Mouse (Mus musculus) heart, embryonic 12.5 days (tissue): ENCODE results near the gene Atp8a1. TPM values are rescaled to one million over a fixed set of nuclear protein-coding genes. Genes with fewer than 3 reads are reported as not detected.

Experiments
- ATAC-seq: fragments of 200-750 bp; cut with Nextera tagmentation; 2 replicates; pipeline ENCODE4 v1.8.0; 2017; ENCODE audit warnings: moderate TSS enrichment, moderate library complexity; ENCODE audit not compliant: insufficient number of reproducible peaks, low FRiP score
- H3K27ac ChIP-seq: fragments of 300-500 bp; sonication (generic); 2 replicates; pipeline ENCODE4 v1.5.1; 2016; ENCODE audit warnings: mild to moderate bottlenecking, moderate library complexity; ENCODE audit not compliant: poor library complexity, severe bottlenecking
- H3K27me3 ChIP-seq: fragments of 300-500 bp; sonication (generic); replicated peaks from 2 replicates; pipeline ENCODE4 v1.6.1; 2016; ENCODE audit warnings: mild to moderate bottlenecking, moderate library complexity
- H3K36me3 ChIP-seq: fragments of 300-500 bp; sonication (generic); 2 replicates; pipeline ENCODE4 v1.6.1; 2016; ENCODE audit warnings: mild to moderate bottlenecking, moderate library complexity
- H3K4me1 ChIP-seq: fragments of 300-500 bp; sonication (generic); replicated peaks from 2 replicates; pipeline ENCODE4 v1.6.1; 2016; ENCODE audit warnings: mild to moderate bottlenecking
- H3K4me2 ChIP-seq: fragments of 300-500 bp; sonication (generic); 2 replicates; pipeline ENCODE4 v1.6.1; 2016; ENCODE audit warnings: mild to moderate bottlenecking, moderate library complexity
- H3K4me3 ChIP-seq: fragments of 300-500 bp; sonication (generic); 2 replicates; pipeline ENCODE4 v1.5.1; 2016; ENCODE audit warnings: mild to moderate bottlenecking
- H3K9ac ChIP-seq: fragments of 300-500 bp; sonication (generic); 2 replicates; pipeline ENCODE4 v1.6.1; 2016; ENCODE audit warnings: mild to moderate bottlenecking, moderate library complexity
- H3K9me3 ChIP-seq: fragments of 300-500 bp; sonication (generic); replicated peaks from 2 replicates; pipeline ENCODE4 v1.6.1; 2016; ENCODE audit warnings: mild to moderate bottlenecking, moderate library complexity
- WGBS: fragments of 180-500 bp; shearing (Covaris S2); methylation state at CpG from one replicate; pipeline ENCODE4 v1.1.7; 2016; 5-methylcytosine and 5-hydroxymethylcytosine counted together
- polyA plus RNA-seq: library from polyadenylated mRNA; unstranded; fragments of >200 nt; fragmentation: Nextera tagmentation; extraction: Ambion mirVana; gene quantifications from 2 replicates; pipeline ENCODE4 v1.2.1, GENCODE M21; 2016

The Atp8a1 gene
- polyA plus RNA-seq, 1 experiment from 2014 or later, result 16.8 TPM

GRCm38 (mm10) chr5:67758126-67758525 is 89.1 kb downstream of the Atp8a1 start:
- WGBS, result 84% methylated on average over 6 of the region's 6 CpGs
- Histone ChIP-seq H3K9me3 (no peaks in the 10 kb centered on the region), H3K27ac (no peak overlapping the region), H3K36me3 (no peaks in the 10 kb centered on the region), H3K27me3 (no peaks in the 10 kb centered on the region), H3K4me2 (no peak overlapping the region), H3K4me3 (no peak overlapping the region), H3K9ac (no peak overlapping the region), H3K4me1 (peaks cover 5% of the 10 kb centered on the region; the same call in 1 of the 2 replicates)
- ATAC-seq, result no peak

- H3K4me1 ChIP-seq, result peaks cover 5% of the 10 kb centered on the region; the same call in 1 of the 2 replicates
Observed at GRCm38 (mm10) chr5:67756138-67756537, 91.1 kb downstream of the Atp8a1 start.

DNA sequence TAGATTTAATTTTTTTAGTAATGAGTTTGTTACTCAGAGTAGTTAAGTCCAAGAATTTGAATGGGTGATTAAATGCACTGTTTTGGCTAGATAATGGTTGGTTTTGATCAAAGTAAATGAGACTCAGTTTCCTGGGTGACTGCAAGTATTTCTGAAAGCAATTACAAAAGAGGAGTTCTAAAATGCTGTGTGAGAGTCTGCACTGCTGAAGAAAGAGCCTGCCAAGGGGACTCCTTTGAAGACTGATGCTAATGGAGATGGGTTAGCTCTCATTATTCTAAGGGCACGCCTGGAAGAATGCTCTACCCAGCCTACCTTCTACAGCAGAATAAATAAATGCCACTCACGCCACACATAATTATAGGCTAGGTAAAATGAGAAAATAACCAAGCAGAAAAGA is 94.2 kb downstream of the Atp8a1 start:
- 0 out of 2 replicates have a peak, but pooled peaks cover under 1% of the 10 kb centered on the region for H3K36me3 ChIP-seq
- no peak overlapping the region for H3K4me3 ChIP-seq
- no peak for ATAC-seq
- whole genome bisulfite sequencing, result 74% methylated on average over 2 of the region's 2 CpGs
- H3K27ac ChIP-seq, result no peak overlapping the region
- no peaks in the 10 kb centered on the region for H3K9me3 ChIP-seq
- no peak overlapping the region for H3K4me2 ChIP-seq
- no peaks in the 10 kb centered on the region for H3K4me1 ChIP-seq
- no peak overlapping the region for H3K9ac ChIP-seq
- no peaks in the 10 kb centered on the region for H3K27me3 ChIP-seq

More at GRCm38 (mm10) chr5:67756138-67756537, 91.1 kb downstream of the Atp8a1 start:
- no peak overlapping the region for H3K9ac ChIP-seq
- H3K27ac ChIP-seq, result no peak overlapping the region
- H3K4me3 ChIP-seq, result no peak overlapping the region
- no peaks in the 10 kb centered on the region for H3K9me3 ChIP-seq
- H3K4me2 ChIP-seq, result no peak overlapping the region
- H3K36me3 ChIP-seq, result no peaks in the 10 kb centered on the region
- WGBS, result 24% methylated on average over 6 of the region's 6 CpGs
- H3K27me3 ChIP-seq, result no peaks in the 10 kb centered on the region
- ATAC-seq, result no peak

DNA sequence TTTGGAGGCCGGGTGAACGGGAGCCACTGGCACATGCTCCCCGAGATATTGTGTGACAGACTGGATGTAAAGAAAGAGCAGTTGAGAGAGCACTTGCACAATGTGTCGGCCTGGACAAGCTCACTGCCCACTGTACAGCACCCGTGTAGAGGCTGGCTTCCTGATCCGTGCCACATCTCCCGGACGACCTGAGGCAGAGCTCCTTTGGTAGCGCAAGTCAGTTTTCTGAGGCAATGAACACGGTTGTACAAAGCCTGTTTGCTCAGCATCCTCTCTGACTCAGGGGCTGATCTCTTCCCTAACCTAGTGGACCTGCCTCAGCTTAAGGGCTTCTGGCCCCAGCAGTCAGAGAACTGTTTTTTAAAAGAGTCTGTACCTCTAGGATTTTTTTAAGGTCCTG is 94.6 kb downstream of the Atp8a1 start:
- Histone ChIP-seq H3K4me2 (no peak overlapping the region), H3K4me3 (no peak overlapping the region), H3K27me3 (no peaks in the 10 kb centered on the region), H3K36me3 (peaks cover 5% of the 10 kb centered on the region), H3K4me1 (no peaks in the 10 kb centered on the region), H3K9ac (no peak overlapping the region), H3K27ac (no peak overlapping the region), H3K9me3 (no peaks in the 10 kb centered on the region; the same call in 1 of the 2 replicates)
- 77% methylated on average over 10 of the region's 10 CpGs for WGBS
- ATAC-seq, result no peak; the same call in 1 of the 2 replicates

- H3K36me3 ChIP-seq, result peaks cover 7% of the 10 kb centered on the region
- H3K27ac ChIP-seq, result no peak overlapping the region
- H3K27me3 ChIP-seq, result no peaks in the 10 kb centered on the region
- WGBS, result 49% methylated on average over 3 of the region's 3 CpGs
- no peaks in the 10 kb centered on the region; the same call in 1 of the 2 replicates for H3K9me3 ChIP-seq
- no peak for ATAC-seq
- H3K9ac ChIP-seq, result no peak overlapping the region
- H3K4me3 ChIP-seq, result no peak overlapping the region
- no peaks in the 10 kb centered on the region for H3K4me1 ChIP-seq
- H3K4me2 ChIP-seq, result no peak overlapping the region
Observed at GRCm38 (mm10) chr5:67752007-67752406, 95.2 kb downstream of the Atp8a1 start.

- Histone ChIP-seq H3K4me3 (no peak overlapping the region), H3K9me3 (0 out of 2 replicates have a peak, but pooled peaks cover 6% of the 10 kb centered on the region), H3K27me3 (no peaks in the 10 kb centered on the region), H3K27ac (no peak overlapping the region), H3K9ac (no peak overlapping the region), H3K36me3 (0 out of 2 replicates have a peak, but pooled peaks cover 11% of the 10 kb centered on the region), H3K4me2 (no peak overlapping the region), H3K4me1 (no peaks in the 10 kb centered on the region)
- no peak for ATAC-seq
- WGBS, result 76% methylated on average over 3 of the region's 3 CpGs
Observed at GRCm38 (mm10) chr5:67739261-67739660, 108.0 kb downstream of the Atp8a1 start.

GRCm38 (mm10) chr5:67738133-67738532 is 109.1 kb downstream of the Atp8a1 start:
- ATAC-seq, result no peak
- H3K4me3 ChIP-seq, result no peak overlapping the region
- 0 out of 2 replicates have a peak, but pooled peaks cover 6% of the 10 kb centered on the region for H3K9me3 ChIP-seq
- H3K36me3 ChIP-seq, result 0 out of 2 replicates have a peak, but pooled peaks cover 3% of the 10 kb centered on the region
- 91% methylated on average over 10 of the region's 10 CpGs for WGBS
- H3K27ac ChIP-seq, result no peak overlapping the region
- H3K9ac ChIP-seq, result no peak overlapping the region
- no peaks in the 10 kb centered on the region for H3K27me3 ChIP-seq
- no peaks in the 10 kb centered on the region for H3K4me1 ChIP-seq
- no peak overlapping the region for H3K4me2 ChIP-seq

GRCm38 (mm10) chr5:67735771-67736170 is 111.5 kb downstream of the Atp8a1 start:
- Histone ChIP-seq H3K27ac (no peak overlapping the region), H3K4me3 (no peak overlapping the region), H3K36me3 (0 out of 2 replicates have a peak, but pooled peaks cover 3% of the 10 kb centered on the region), H3K9ac (no peak overlapping the region), H3K4me2 (no peak overlapping the region), H3K4me1 (no peaks in the 10 kb centered on the region), H3K9me3 (0 out of 2 replicates have a peak, but pooled peaks cover 6% of the 10 kb centered on the region), H3K27me3 (no peaks in the 10 kb centered on the region)
- WGBS, result 97% methylated on average over 1 of the region's 1 CpGs
- no peak for ATAC-seq

- 0 out of 2 replicates have a peak, but pooled peaks cover 3% of the 10 kb centered on the region for H3K36me3 ChIP-seq
- H3K9ac ChIP-seq, result no peak overlapping the region
- ATAC-seq, result no peak
- H3K9me3 ChIP-seq, result 0 out of 2 replicates have a peak, but pooled peaks cover 6% of the 10 kb centered on the region
- H3K27me3 ChIP-seq, result no peaks in the 10 kb centered on the region
- no peak overlapping the region for H3K4me2 ChIP-seq
- H3K27ac ChIP-seq, result no peak overlapping the region
- no peak overlapping the region for H3K4me3 ChIP-seq
- H3K4me1 ChIP-seq, result no peaks in the 10 kb centered on the region
- 71% methylated on average over 9 of the region's 9 CpGs for WGBS
Observed at GRCm38 (mm10) chr5:67733551-67734258, 113.5 kb downstream of the Atp8a1 start.

- Histone ChIP-seq H3K27ac (no peak overlapping the region), H3K9ac (no peak overlapping the region), H3K9me3 (0 out of 2 replicates have a peak, but pooled peaks cover 6% of the 10 kb centered on the region), H3K27me3 (no peaks in the 10 kb centered on the region), H3K4me3 (no peak overlapping the region), H3K36me3 (0 out of 2 replicates have a peak, but pooled peaks cover 3% of the 10 kb centered on the region), H3K4me1 (no peaks in the 10 kb centered on the region), H3K4me2 (no peak overlapping the region)
- ATAC-seq, result no peak
- 87% methylated on average over 6 of the region's 6 CpGs for WGBS
Observed at GRCm38 (mm10) chr5:67733150-67733549, 114.1 kb downstream of the Atp8a1 start.

- H3K27me3 ChIP-seq, result no peaks in the 10 kb centered on the region
- H3K4me3 ChIP-seq, result no peak overlapping the region
- no peak overlapping the region for H3K4me2 ChIP-seq
- WGBS, result 16% methylated on average over 2 of the region's 2 CpGs
- no peak for ATAC-seq
- no peak overlapping the region for H3K9ac ChIP-seq
- H3K9me3 ChIP-seq, result no peaks in the 10 kb centered on the region
- H3K27ac ChIP-seq, result no peak overlapping the region
- H3K4me1 ChIP-seq, result peaks cover 7% of the 10 kb centered on the region; the same call in 1 of the 2 replicates
- H3K36me3 ChIP-seq, result no peaks in the 10 kb centered on the region
Observed at GRCm38 (mm10) chr5:67727755-67728154, 119.5 kb downstream of the Atp8a1 start.
